Mouse (Mus musculus): ENCODE measurements around the gene Amz1.
A peak's percentile ranks its signal among the peaks of the same experiment; 100 is the strongest.

The Amz1 gene

DNA sequence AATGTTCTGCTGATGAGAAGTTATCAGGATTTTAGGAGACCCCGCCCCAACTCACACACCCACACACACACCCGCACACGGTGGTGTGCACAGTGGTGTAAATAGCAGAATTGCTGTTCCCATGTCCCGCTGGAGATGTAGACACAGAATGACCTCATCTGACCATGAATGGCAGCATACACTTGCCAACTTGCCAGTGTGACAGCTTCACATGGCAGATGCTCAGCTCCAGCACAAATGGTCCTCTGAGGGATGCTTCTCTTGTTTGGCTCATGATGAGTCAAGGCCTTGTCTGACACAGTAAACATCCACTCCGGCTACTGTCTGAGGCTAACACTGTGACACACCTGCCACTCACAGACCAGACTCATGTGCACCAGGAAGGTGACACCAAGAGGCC lies 44.4 kb downstream of the Amz1 start:
- DNase-seq: no peak

DNA sequence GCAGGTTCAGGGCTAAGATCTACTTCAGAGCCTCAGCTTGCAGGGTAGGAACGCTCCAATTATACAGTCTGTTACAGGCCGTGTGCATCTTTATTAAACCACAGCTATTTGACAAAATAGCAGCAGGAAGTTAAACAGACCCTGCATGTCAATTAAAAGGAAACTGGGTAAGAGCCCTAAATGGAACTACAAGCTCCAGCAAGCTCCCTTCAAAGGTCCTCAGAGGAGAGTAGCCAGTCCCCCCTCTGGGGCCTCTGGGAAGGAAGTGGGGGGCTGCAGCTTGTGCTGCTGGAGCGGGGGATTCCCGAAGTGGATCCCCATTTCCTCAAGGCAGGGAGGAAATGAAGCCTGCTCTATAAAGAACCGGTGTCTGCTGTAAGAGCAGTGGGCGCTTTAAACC lies 47.7 kb downstream of the Amz1 start:
- DNase-seq: no peak

DNA sequence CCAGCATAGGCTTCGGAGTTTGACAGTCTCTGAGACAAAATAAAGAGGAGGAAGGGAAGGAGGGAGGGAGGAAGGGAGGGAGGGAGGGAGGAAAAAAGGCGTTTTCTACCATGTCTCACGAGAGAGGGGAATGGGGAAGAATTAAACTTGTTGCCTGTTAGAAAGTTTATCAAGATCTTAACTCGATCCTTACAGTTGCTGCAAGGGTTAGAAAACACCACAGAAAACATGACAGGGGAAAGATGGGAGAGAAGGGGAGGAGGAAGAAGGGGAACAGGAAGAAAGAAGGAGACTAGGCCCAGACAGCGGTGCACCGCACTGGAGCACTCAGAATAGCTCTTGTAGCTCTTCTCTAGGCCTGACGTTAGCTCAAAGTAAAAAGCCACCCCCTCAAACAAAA lies 48.2 kb downstream of the Amz1 start:
- DNase-seq: no peak

DNA sequence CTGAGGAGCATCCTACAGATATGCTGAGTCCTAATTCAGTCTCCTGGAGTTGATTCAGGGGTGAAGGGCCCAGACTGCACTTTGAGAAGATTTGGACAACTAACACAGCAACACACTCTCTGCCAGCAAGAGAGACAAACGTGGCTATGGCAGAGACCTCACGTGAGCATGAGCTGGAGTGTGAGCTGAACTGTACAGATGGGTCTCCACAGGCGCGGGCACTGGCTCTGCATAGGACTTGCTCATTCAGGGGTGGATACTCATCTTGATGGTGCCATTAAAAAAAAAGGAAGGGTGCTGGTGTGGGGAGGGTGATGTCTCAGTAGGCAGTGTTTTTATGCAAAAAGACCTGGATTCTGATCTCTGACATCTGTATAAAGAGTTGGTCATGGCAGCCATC lies 51.2 kb downstream of the Amz1 start:
- no peak for DNase-seq

DNA sequence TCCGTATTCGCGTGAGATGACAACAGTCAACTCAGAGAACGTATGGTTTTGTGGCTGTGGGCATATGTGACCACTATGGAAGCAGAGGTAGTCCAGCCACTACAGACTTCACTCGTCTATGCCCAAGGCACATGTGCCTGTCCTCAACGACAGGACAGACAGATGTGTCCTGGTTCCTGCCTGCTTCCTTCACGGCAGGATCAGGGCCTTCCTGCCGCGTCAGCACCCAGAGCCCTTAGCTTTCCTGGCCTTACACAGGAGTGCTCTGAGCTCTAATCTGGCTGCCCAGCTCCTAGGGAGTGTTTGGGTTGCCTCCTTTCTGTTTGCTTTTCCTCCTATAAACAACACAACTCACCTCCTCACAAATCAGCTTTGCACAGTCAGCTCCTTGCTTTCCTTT lies 53.0 kb downstream of the Amz1 start:
- DNase-seq: peak; percentile 30

DNA sequence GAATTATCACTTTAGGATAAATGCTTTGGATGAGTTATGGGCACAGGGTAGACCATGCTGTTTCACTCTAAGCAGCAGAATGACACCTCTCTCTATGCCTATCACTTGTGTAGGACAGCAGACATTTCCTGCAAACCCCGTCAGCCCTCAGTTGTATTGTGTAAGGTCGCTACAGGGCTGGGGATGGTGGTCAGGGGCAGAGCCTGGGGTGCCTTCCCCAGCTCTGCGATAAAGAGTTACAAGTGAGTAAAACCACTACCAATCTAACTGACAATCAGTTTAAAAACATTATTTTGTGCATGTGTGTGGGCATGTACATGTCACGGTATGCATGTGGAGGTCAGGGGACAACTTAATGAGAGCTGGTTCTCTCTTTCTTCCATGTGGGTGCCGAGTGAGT lies 57.2 kb downstream of the Amz1 start:
- DNase-seq: no peak

DNA sequence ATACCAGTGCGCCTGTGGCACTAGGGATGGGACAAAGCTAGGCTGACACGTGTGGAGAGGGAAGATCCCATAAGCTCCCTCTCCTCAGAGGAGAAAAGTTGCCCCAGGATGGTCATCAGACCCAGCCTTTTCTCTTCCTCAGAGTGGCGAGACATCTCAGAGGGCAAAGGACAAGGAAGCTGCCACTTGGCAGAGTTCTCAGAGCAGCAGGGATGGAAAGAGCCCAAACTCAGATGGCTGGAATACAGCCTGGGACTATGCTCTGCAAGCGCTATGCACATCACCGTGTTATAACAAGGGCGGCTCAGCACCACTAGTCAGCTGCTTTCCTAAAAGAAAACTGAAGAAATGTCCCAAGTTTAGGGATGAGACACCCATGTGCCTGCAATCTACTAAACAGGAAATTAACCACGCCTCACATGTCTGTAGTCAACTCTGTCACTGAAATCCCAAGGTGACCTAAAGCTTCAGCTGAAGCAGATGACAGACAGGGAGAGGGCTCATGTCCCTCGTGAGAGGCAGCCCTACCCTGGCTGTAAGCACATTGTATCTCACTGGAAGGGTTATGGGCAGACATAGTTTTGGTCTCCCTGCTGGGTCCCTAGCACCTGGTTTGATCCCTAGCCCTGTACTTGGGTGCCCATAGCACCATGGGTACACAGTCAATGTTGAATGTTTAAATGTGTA lies 58.1 kb downstream of the Amz1 start:
- peak; percentile 59 for DNase-seq

DNA sequence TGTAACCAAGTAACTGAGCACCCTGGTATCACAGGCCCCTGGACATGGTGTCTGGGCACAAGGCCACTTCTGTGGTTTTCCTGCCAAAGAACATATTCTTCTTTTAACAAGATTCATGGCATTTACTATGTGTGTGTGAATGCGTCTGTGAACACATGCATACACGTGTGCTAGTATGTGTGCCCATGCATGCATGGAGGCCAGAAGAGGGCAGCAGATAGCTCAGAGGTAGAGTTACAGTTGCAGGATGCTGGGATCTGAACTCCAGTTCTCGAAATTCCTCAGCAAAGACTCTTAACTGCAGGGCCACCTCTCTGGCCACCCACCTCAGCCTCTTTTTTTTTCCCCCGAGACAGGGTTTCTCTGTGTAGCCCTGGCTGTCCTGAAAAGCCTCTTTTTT lies 59.6 kb downstream of the Amz1 start:
- no peak for DNase-seq

DNA sequence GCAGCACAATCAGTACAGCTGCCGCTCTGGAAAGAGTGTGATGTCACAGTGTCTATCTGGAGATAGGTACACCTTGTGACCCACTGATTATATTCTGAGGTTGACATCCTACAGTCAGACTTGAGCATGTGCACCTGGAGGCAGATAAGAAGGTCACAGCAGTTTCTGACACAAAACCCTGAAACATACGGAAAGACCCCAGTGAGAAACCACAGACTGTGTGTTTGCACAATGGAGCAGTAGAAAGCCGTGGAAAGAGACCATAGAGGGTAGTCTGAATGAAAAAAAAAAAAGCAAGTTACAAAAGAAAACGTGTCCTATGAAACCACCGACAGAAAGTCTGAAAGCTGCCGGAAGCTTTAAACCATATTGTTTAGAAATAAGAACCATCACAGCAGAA lies 60.4 kb downstream of the Amz1 start:
- DNase-seq: no peak

DNA sequence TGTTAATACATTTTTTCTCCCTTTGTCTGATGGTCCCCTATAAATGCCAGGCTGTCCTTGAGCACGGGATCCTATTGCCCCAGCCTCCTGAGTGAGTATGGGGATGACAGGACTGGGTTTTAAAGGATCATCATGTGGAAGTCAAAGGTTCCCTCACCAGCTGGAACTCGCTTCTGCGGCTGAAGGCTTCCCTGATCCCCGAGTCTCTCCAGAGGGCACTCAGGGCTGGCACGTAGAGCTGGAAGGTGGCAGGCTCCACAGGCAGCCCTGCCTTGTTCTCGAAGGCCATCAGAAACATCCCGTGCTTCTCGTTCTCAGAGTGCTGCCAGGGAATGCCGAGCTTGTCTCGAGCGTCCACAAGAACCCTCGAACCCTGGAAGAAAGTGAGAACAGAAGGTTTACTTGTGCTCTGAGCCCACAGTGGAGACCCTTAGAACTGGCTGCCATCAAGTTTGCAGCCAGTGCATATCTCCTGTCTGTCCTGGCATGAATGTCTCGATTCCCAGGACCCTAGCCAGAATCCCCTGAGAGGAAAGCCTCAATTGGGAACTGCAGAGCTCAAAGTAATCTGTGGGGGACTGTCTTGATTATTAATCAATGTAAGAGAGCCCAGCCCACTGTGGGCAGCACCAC lies 61.4 kb downstream of the Amz1 start:
- DNase-seq: no peak

DNA sequence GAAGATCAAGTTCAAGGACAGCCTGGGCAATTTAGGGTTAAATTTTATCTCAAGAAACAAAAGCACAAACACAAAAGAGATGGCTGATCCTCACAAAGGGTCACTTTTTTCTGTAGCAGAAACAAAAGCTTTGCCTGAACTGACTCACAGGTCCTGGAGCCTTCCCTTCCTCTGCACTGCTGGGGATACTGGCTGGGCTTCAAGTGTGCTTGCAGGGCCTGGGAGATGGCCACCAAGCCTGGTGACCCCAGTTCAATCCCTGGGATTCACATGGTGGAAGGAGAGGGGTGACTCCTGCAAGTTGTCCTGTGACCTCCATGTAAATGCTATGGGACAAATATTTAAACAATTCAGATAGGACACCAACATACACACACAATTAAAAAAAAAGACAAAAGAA lies 65.6 kb downstream of the Amz1 start:
- no peak for DNase-seq

DNA sequence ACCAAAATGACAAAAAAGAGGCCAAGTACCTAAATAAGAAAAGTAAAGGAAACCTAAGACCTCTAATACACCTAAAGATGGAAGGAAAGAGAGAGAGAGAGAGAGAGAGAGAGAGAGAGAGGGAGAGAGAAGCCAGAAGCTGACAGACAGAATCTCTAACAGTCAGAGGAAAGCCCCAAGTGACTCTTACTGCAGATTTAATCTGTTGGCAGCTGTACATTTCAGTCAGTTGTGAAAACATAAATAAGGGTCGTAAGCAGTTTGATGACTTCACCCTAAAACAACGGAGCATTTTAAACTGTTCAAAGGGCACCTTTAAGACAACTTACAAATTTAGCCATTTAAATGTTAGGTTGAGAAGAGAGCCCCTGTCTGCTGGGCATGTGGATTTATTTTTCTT lies 66.5 kb downstream of the Amz1 start:
- no peak for DNase-seq

DNA sequence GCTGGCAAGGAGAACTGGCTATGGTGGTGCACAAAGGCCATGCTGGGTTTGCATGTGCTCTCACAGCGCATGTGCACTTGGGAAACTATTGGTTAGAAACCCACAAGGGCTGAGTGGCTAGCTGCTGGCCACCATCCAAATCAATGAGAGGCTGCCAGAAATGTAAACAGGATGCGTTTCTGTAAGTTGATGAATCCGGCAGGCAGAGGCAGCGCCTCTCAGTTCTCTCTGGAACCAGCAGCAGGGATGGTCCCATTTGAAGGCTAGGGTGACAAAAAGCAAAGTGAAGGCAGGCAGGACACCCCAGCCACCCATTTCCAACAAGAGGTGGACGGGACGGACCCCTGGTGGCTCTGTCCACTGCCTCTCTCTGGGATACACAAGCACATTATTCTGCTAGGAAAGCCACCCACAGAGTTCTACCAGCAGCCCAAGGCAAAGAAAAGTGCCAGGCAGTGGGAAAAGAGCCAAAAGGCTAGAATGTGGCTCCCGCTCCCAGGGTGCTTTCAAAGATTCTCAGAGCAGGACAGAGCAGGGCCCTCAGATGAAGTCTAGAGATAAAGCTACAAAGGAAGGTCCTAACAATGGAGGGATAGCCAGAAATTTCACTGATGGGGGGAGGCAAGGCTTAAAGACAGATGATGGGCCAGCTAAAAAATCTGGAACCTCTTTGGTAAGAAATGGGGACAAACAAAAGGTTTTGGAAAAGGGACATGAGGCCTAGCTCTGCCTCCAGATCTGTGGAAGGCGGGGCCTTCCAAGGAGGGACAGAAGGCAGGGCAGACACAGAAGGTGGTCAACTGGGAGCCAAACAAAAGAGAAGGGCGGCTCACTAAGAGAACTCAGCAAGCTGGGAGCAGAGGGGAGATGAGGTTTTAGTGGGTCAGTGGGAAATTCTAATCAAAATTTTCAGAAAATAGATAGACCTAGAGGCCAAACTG lies 67.3 kb downstream of the Amz1 start:
- peak; percentile 59 for DNase-seq

DNA sequence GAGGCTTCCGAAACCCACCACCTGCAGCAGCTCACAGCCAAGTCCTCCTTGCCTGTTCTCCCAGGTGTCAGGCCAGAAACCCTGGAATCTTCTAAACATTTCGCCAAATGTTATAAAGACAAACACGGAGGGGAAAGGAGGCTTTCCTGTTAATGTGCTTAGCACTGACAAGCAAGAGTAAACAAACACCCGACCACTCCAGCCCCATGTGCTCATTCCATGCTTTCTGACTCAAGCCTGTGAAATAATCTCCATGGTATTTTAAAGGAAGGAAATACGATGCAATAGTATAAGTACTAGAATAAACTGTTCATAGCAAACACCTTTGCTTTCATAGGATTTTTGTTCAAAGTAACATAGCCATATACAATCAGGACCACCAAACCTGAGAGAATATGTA lies 68.3 kb downstream of the Amz1 start:
- no peak for DNase-seq

DNA sequence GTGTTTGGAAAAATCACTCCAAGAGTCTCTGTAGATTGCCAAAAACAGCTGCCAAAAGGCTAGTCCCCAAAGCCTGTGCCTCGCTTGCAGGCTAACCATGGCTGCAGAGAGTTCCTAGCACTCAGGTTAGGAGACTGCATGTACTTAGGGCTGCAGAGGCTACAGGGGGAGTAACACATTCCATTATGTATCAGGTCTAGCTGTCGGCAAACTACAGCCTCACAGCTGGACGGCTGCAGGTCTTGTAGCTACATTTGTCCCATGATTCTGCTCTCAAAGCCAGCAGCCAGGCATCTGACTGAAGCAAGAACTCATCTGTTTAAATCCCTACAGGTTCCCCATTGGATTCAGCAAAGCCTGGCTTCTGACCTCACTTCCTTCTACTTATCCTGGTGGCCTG lies 70.8 kb downstream of the Amz1 start:
- no peak for DNase-seq

DNA sequence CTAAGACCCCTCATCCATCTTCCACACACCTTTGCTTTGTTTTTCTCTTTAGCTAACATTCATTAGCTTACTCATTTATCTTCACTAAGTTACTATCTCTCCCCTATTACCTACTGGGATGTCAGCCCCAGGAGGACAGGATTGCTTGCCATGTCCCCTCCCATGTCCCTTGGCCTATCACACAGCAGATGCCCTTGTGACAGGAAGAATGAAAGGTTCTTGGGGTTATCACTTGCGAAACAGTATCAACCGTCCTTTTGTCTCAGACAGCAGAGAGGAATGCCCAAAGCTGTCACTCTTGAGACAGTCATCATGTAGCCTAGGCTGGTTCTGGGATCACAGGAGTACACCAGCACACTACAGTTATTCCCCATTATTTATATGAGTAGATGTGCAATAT lies 71.2 kb downstream of the Amz1 start:
- no peak for DNase-seq

DNA sequence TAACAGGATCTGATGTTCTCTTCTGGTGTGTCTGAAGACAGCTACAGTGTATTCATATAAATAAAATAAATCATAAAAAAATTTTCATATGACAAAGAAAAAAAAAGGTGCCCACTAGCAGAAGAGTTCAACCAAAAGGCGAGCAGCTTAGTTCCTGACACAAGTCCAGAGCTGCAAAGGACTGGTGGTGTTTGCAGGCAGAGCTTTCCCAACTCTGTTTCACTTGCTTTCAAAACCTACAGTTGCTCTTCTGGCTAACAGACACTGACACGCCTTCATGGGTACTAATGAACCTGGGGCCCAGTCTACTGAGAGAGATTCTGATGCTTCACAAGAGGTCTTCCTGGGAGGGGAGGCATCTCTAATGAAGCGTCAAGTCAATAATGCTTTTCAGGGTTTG lies 72.1 kb downstream of the Amz1 start:
- DNase-seq: no peak

DNA sequence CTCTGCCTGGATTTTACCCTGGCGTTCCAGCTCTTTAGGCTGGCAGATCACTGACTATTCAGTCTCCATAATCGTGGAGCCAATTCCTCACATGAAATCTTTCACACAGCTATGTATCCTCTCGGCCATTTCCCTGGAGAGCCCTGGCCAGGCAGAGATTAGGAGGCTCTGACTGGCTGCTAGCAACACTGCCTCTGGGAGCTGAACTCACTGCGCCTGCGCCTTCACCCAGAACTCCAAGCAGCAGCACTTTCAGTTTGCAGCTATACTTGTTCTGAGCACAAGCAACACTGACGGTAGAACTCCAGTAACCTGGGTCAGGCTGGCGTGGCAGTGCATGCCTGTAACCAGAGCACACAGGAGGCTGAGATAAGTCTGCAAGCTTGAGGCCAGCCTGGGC lies 74.2 kb downstream of the Amz1 start:
- DNase-seq: peak; percentile 57

DNA sequence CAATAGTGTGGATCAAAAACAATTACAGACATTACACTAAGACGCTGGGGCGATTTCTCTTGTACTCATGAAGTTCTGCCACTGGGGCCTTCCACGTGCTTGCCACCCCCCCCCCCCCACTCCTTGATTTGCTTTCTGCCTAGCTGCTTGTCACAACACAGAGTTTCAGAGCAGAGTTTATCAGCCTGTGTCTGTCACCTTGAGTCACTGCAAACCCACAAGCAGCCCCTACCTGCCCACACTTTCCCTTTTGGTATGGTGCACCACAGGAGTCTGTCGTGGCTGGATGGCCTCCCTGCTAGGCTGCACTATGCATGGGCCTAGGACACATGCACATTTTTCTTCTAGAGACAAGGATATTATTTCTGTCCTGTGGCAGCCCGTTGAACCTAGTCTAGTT lies 74.8 kb downstream of the Amz1 start:
- DNase-seq: no peak

DNA sequence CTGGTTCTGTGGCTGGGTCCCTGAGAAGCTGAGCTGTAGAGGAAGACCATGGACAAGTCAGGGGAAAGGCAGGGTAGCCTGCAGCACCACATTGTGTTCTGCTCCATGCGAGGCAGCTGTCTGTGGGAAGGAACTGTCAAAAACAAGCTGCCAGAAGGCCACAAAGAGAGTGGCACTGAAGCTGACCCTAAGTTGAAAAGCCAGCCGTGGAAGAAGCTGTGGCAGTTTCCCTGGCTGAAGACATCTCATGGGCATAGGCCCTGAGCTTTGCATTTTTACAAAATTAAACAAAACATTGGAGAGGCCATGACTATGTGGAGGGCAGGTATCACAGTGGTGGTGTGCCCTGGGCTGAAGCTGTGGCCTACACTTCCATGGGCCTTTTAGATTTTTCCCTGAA lies 75.3 kb downstream of the Amz1 start:
- DNase-seq: no peak

DNA sequence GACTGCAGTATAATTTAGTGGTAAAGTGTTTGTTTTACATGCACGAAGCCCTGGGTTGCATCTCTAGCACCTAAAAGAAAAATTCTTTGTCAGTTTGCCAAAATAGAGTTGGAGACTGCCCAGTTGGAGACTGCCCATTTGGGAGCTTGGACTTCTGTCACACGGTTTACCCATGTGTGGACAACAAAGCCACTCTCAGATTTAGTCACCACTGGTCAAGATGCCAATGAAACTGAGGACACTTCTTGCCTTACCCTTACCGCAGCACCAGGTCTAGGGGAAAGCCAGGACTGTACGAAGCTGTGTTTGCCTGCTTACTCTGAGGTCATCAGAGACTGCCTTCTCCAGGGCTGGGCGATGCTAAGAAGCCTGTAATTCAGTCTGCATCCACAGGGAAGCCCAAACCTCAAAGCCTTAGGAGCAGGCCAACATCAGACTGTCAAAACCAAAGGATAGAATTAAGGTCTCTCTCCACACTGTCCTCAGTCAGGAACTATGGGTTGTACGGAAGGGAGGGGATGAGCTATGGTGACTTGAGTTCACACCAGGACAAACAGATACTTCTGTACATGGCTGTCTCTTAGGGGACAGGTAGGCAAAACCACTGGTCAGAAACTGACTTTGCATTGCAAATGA lies 76.5 kb downstream of the Amz1 start:
- peak; percentile 51 for DNase-seq

DNA sequence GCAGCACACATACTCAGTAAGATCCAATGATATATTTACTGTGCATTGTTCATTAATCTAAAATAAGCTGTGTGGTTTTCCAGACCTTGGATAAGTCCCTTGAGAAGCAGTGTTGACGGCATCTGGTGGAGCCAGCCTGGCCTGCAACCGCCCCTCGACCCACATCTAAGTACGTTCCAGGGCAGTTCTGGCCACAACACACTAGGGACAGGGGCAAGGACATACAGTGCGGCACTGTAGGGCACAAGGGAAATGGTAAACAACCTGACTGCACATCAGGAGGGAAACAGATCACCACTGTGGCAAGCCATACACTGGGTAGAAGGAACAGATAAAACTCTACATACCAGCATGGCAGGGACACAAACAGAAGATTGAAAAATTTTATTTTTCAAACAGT lies 77.9 kb downstream of the Amz1 start:
- no peak for DNase-seq

DNA sequence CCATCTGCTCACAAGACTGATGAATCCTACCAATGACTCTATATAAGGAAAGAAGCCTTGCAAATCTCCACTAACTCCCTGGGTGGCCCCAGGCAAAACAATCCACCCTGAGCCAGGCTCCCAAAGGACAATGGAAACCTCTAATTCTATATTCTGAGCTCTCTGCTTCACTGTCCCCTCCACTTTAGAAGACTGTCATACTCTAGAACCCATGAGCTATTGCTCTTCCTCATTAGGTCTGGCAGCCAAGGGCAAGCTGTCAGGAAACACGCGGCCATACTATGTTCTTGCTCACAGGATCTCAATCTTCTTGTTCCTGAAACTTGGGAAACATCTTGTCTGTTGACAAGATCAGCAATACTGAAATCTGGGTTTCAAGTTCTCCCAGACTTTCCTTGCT lies 82.3 kb downstream of the Amz1 start:
- DNase-seq: no peak

DNA sequence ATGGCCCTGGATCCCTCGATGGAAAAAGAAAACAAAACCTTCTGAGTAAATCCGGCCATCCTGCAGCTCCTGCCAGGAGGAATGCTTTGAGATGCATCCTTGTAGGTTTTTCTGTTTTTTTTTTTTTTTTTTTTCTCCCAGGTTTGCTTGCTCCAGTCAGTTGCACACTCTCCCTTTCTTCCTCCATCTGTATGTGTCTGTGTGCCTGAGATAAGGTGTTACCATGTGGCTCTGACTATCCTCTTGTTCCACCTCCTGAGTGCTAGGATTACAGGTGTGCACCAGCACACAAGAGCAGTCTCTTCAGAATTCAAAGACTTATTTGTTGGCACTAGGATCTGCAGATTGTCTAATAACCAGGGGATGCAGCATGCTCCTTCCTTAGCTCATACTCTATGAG lies 83.0 kb downstream of the Amz1 start:
- no peak for DNase-seq
